Mouse (Mus musculus) layer of hippocampus, postnatal 36 days (tissue): ENCODE data around the gene Zfpm1. TPM values are rescaled to one million over a fixed set of nuclear protein-coding genes. Genes with fewer than 3 reads are reported as not detected.

Source experiments
- total RNA-seq, 2 experiments: library from RNA; stranded (reverse); gene quantifications; 2 replicates each; pipeline ENCODE4 v1.2.3; 2021

Zfpm1 gene
- total RNA-seq, 2 experiments from 2014 or later = 34.7 to 36.9 TPM

Other genes starting within 250 kb of the Zfpm1 start
- under 1 TPM; 0.52 to 0.56 TPM for gene Trhr2, start 78.6 kb downstream of the Zfpm1 start, total RNA-seq
- 10 to 100 TPM; 38.9 to 39.1 TPM for gene Zc3h18, start 94.5 kb downstream of the Zfpm1 start, total RNA-seq
- not detected for gene Il17c, start 139.9 kb downstream of the Zfpm1 start, total RNA-seq
- gene Cyba, start 150.8 kb downstream of the Zfpm1 start, total RNA-seq = 10 to 100 TPM; 10.0 to 10.2 TPM
- gene Mvd, start 161.3 kb downstream of the Zfpm1 start, total RNA-seq = 10 to 100 TPM; 19.1 to 20.6 TPM
- gene Snai3, start 178.6 kb downstream of the Zfpm1 start, total RNA-seq = not detected
- gene Rnf166, start 193.9 kb downstream of the Zfpm1 start, total RNA-seq = 10 to 100 TPM; 31.8 to 36.3 TPM
- gene Ctu2, start 194.0 kb downstream of the Zfpm1 start, total RNA-seq = 10 to 100 TPM; 16.6 to 21.7 TPM